Mouse (Mus musculus) kidney, adult 2 months (tissue): ENCODE measurements around the gene Taf1b.

Experiments
- CTCF ChIP-seq: fragments of 200-500 bp; conservative IDR thresholded peaks from 2 replicates; pipeline ENCODE4 v1.5.1; 2011; ENCODE audit warnings: low read depth, mild to moderate bottlenecking, control low read depth, low read length, moderate library complexity, mixed read lengths; ENCODE audit not compliant: insufficient read depth, insufficient read length
- POLR2A ChIP-seq: fragments of 200-500 bp; IDR thresholded peaks from one replicate; pipeline ENCODE4 v1.6.1; 2011; ENCODE audit warnings: low read depth, low read length, control low read depth

DNA sequence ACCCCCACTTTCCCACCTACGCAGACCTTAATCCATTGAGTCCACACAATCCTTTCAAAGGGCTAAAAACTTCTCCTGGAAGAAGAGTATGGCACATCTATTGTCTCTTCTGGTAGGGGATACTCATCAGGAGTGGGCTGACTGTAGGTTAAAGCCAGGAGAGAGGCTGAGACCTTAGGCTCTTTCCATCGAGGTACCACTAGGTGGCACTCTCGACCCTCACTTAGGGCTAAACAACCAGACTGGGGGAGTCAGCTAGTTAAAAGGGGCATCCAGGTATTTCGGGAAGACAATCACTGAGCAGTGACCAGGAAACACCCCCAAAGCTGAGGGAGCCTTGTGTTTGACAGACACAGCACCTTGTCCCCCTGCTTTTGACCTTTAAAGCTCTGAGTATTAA, 27.2 kb upstream of the Taf1b start:
- TF ChIP-seq CTCF: peak; percentile 88
- TF ChIP-seq POLR2A: no peak
